Mouse (Mus musculus) intestine, embryonic 16.5 days (tissue): ENCODE measurements around the gene Atxn2. TPM values are rescaled to one million over a fixed set of nuclear protein-coding genes. Genes with fewer than 3 reads are reported as not detected.

Experiments
- ATAC-seq: fragments of 200-750 bp; cut with Nextera tagmentation; 2 replicates; pipeline ENCODE4 v1.8.0; 2017; ENCODE audit warnings: moderate TSS enrichment, moderate library complexity
- H3K27ac ChIP-seq: fragments of 300-500 bp; sonication (generic); 2 replicates; pipeline ENCODE4 v1.5.1; 2014; ENCODE audit warnings: mild to moderate bottlenecking, low read length
- H3K27me3 ChIP-seq: fragments of 300-500 bp; sonication (generic); replicated peaks from 2 replicates; pipeline ENCODE4 v1.6.1; 2014; ENCODE audit warnings: low read length, control low read depth, mixed read lengths; ENCODE audit not compliant: control insufficient read depth, insufficient read depth
- H3K36me3 ChIP-seq: fragments of 300-500 bp; sonication (generic); 2 replicates; pipeline ENCODE4 v1.6.1; 2014; ENCODE audit warnings: low read length, control low read depth; ENCODE audit not compliant: control insufficient read depth, insufficient read depth
- H3K4me1 ChIP-seq: fragments of 300-500 bp; sonication (generic); 2 replicates; pipeline ENCODE4 v1.6.1; 2014; ENCODE audit warnings: low read length, control low read depth, mixed read lengths; ENCODE audit not compliant: control insufficient read depth, insufficient read depth
- H3K4me2 ChIP-seq: fragments of 300-500 bp; sonication (generic); 2 replicates; pipeline ENCODE4 v1.6.1; 2014; ENCODE audit warnings: low read depth, low read length, control low read depth
- H3K4me3 ChIP-seq: fragments of 300-500 bp; sonication (generic); 2 replicates; pipeline ENCODE4 v1.5.1; 2014; ENCODE audit warnings: mild to moderate bottlenecking, low read length
- H3K9ac ChIP-seq: fragments of 300-500 bp; sonication (generic); 2 replicates; pipeline ENCODE4 v1.6.1; 2014; ENCODE audit warnings: low read depth, low read length
- H3K9me3 ChIP-seq: fragments of 300-500 bp; sonication (generic); 2 replicates; pipeline ENCODE4 v1.6.1; 2016; ENCODE audit warnings: low read length, control low read depth; ENCODE audit not compliant: control insufficient read depth
- WGBS: fragments of 180-500 bp; shearing (Covaris S2); extraction: QIAGEN DNeasy Blood & Tissue Kit; methylation state at CpG from one replicate; pipeline ENCODE4 v1.1.7; 2014; 5-methylcytosine and 5-hydroxymethylcytosine counted together
- polyA plus RNA-seq: library from polyadenylated mRNA; unstranded; fragments of >200 nt; fragmentation: Nextera tagmentation; extraction: Ambion mirVana; gene quantifications from 2 replicates; pipeline ENCODE4 v1.2.1, GENCODE M21; 2015

The Atxn2 gene
- polyA plus RNA-seq, 1 experiment from 2014 or later: 30.7 TPM

GRCm38 (mm10) chr5:121832376-121833155 is 121.4 kb downstream of the Atxn2 start:
- no peak overlapping the region for H3K9ac ChIP-seq
- H3K4me3 ChIP-seq: no peak overlapping the region
- no peak for ATAC-seq
- 71% methylated on average over 6 of the region's 6 CpGs for WGBS
- H3K36me3 ChIP-seq: peaks cover 3% of the 10 kb centered on the region; the same call in 1 of the 2 replicates
- H3K27ac ChIP-seq: no peak overlapping the region
- H3K4me1 ChIP-seq: peaks cover 56% of the 10 kb centered on the region
- H3K9me3 ChIP-seq: no peaks in the 10 kb centered on the region
- H3K4me2 ChIP-seq: no peak overlapping the region
- no peaks in the 10 kb centered on the region for H3K27me3 ChIP-seq

GRCm38 (mm10) chr5:121833159-121833558 is 122.0 kb downstream of the Atxn2 start:
- Histone ChIP-seq H3K27me3 (no peaks in the 10 kb centered on the region), H3K9ac (peak overlapping the region; percentile 54; the same call in 1 of the 2 replicates), H3K4me1 (peaks cover 56% of the 10 kb centered on the region), H3K27ac (no peak overlapping the region; the same call in 1 of the 2 replicates), H3K4me3 (peak overlapping the region; percentile 9; the same call in 1 of the 2 replicates), H3K4me2 (peak overlapping the region; percentile 22), H3K36me3 (peaks cover 1% of the 10 kb centered on the region; the same call in 1 of the 2 replicates), H3K9me3 (no peaks in the 10 kb centered on the region)
- WGBS: 79% methylated on average over 2 of the region's 2 CpGs
- ATAC-seq: no peak

- Histone ChIP-seq H3K4me2 (peak overlapping the region; percentile 22), H3K27ac (peak overlapping the region; percentile 37), H3K9me3 (no peaks in the 10 kb centered on the region), H3K4me3 (peak overlapping the region; percentile 91), H3K27me3 (no peaks in the 10 kb centered on the region), H3K36me3 (no peaks in the 10 kb centered on the region), H3K9ac (peak overlapping the region; percentile 54), H3K4me1 (peaks cover 55% of the 10 kb centered on the region)
- ATAC-seq: no peak
- WGBS: 41% methylated on average over 10 of the region's 10 CpGs
Observed at GRCm38 (mm10) chr5:121833572-121834240, 122.6 kb downstream of the Atxn2 start.

- no peaks in the 10 kb centered on the region for H3K36me3 ChIP-seq
- H3K27ac ChIP-seq: 0 out of 2 replicates have a peak overlapping the region, but pooled peaks have one; percentile 11
- peak overlapping the region; percentile 91 for H3K4me3 ChIP-seq
- H3K27me3 ChIP-seq: no peaks in the 10 kb centered on the region
- no peak for ATAC-seq
- peak overlapping the region; percentile 92 for H3K4me2 ChIP-seq
- no peaks in the 10 kb centered on the region for H3K9me3 ChIP-seq
- H3K4me1 ChIP-seq: peaks cover 54% of the 10 kb centered on the region
- H3K9ac ChIP-seq: peak overlapping the region; percentile 54; the same call in 1 of the 2 replicates
- WGBS: 71% methylated on average over 7 of the region's 7 CpGs
Observed at GRCm38 (mm10) chr5:121834241-121834606, 123.1 kb downstream of the Atxn2 start.

GRCm38 (mm10) chr5:121834991-121835747 is 124.0 kb downstream of the Atxn2 start:
- WGBS: 32% methylated on average over 12 of the region's 12 CpGs
- Histone ChIP-seq H3K27ac (peak overlapping the region; percentile 92; the same call in 1 of the 2 replicates), H3K36me3 (no peaks in the 10 kb centered on the region), H3K4me2 (peak overlapping the region; percentile 92), H3K9me3 (no peaks in the 10 kb centered on the region), H3K9ac (peak overlapping the region; percentile 83), H3K4me3 (peak overlapping the region; percentile 91), H3K4me1 (peaks cover 49% of the 10 kb centered on the region), H3K27me3 (no peaks in the 10 kb centered on the region)
- ATAC-seq: no peak

- Histone ChIP-seq H3K4me3 (peak overlapping the region; percentile 91), H3K27ac (peak overlapping the region; percentile 92), H3K4me2 (peak overlapping the region; percentile 92), H3K9me3 (no peaks in the 10 kb centered on the region), H3K4me1 (peaks cover 49% of the 10 kb centered on the region), H3K9ac (peak overlapping the region; percentile 83), H3K27me3 (no peaks in the 10 kb centered on the region), H3K36me3 (no peaks in the 10 kb centered on the region)
- WGBS: under 1% methylated on average over 50 of the region's 51 CpGs
- ATAC-seq: peak; percentile 17
Observed at GRCm38 (mm10) chr5:121835949-121836691, 125.0 kb downstream of the Atxn2 start.

- peak overlapping the region; percentile 83 for H3K9ac ChIP-seq
- peak overlapping the region; percentile 92 for H3K27ac ChIP-seq
- H3K4me3 ChIP-seq: peak overlapping the region; percentile 91
- no peaks in the 10 kb centered on the region for H3K27me3 ChIP-seq
- WGBS: under 1% methylated on average over 75 of the region's 77 CpGs
- H3K4me2 ChIP-seq: peak overlapping the region; percentile 92
- no peaks in the 10 kb centered on the region for H3K9me3 ChIP-seq
- H3K36me3 ChIP-seq: no peaks in the 10 kb centered on the region
- ATAC-seq: peak; percentile 82
- peaks cover 49% of the 10 kb centered on the region for H3K4me1 ChIP-seq
Observed at GRCm38 (mm10) chr5:121836692-121837415, 125.7 kb downstream of the Atxn2 start.
